Mouse (Mus musculus): ENCODE measurements around the gene Lpin3. TPM values are rescaled to one million over a fixed set of nuclear protein-coding genes. Genes with fewer than 3 reads are reported as not detected.

Gene Lpin3
- 1 to 10 TPM in 1 of 2 experiments, under 1 TPM in 1; 0.94 to 1.1 TPM for total RNA-seq (2021)

DNA sequence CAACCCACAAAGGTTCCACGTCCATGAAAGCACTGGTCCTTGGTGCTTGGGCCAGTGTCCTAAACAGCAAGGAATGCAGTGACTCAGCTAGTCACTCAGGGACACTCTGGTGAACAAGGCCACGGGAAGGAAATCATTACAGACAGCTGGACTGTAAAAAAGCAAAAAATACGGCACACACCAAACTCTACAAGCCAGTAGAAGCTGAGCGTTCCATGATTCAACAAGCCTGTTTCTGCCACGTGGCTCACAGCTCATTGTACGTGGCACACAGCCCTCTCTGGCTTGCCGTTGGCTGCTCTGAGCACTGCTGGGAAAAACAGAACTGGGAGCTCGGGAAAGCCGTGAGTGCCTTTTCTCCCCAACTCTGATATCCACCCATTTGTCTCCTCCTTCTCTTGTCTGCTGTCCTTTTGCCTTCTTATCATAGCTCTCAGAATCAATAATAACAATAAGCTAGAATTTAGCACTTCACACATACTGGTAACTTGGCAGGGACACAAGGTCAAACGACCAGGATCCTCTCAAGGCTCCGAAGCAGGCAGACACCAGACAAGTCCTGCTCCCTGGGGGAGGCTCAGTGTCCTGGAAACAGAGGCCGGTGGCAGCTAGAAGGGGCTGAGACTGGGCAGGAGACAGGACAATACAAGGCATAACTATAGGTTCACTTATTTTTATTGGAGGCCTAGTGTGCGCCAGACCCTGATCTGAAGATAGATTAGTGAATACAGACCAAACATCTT is at the start of gene Lpin3:
Lpin3 (plus strand) TSS at position 218 of the 743 bp plus-strand sequence.
- peak in 1 of 2 experiments; percentile 26 for DNase-seq (ENCODE audit: extremely low spot score in 1 of 2, low spot score in 1 of 2)

DNA sequence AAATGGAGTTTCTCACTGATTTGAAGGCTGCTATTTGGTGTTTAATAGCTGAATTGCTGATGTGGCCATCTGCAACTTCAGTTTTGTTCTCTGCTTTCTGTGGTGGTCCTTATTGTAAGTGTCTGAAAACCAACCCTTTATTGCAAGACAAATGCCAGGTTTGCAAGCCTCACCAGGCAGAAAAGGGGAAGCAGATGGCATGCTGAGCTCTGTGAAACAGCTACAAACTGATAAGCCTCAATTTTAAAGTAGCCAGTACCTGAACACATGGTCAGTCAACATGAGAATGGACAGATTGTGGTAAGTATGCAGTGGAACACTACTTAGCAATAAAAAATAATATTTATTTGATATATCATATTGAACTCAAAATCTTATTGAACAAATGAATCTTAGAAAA is 39.6 kb upstream of the Lpin3 start:
- no peak for DNase-seq (ENCODE audit: extremely low spot score in 1 of 2, low spot score in 1 of 2)

DNA sequence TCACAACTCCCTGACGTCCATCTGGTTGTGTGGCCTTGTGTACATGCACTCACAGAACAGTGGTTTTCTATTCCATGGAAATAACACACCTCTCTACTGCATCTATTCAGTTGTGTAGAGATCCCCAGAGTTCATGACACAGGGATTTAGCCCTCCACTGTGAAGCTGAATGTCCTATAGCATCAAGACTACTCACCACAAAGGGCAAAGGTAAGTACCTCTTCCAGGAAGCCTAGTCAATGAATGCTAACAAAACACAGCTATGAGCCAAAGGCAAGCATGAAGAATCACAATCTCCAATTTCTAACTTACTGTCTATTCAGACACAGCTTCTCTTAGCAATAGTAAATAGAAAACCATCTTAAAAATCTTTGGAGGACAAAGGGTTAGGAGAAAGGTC is 32.8 kb upstream of the Lpin3 start:
- no peak for DNase-seq (ENCODE audit: extremely low spot score in 1 of 2, low spot score in 1 of 2)

DNA sequence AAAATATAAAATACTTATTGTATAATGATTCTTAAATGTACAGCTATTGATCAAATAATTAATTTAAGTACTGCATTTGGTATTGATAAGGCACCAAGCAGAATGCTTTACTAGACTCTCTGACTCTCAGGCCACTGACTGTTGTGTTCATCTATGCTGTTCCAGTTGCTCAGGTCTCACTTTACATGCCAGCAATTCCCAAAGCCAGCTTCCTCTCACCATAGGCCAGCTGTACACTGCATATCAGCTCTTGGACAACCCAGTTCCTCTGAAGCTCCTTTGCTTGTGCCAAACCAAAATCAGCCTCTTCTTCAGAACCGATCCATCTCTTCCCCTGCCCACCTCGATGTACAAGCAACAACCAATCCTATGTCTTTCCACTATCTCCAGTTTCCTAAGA is 32.3 kb upstream of the Lpin3 start:
- no peak for DNase-seq (ENCODE audit: extremely low spot score in 1 of 2, low spot score in 1 of 2)

DNA sequence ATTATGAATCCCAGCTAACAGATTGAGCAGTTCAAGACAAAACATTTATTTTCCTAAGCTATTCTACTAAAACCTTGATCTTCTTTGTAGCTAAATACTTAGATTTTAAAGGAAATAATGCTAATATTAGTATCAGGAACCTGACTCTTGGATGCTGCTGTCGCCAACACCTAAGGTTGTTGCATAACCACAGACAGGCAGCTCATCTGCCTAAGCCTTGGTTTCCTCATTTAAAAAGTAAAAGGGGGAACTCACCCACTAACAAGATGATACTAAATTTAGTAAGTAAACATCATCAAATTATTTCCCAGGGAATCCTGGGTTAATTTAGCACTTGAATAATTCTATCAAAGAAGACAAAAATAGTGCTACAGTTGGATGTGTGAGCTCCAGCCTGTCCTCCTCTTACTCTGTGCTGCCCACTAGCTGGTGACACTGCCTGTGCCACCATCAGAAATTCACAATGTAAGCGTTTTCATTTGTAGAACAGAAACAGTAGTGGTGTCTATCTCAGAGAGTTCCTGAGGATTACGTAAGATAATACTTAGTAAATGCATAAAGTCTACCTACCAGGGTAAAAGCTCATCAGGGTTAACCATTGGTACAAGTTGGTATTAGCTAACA is 30.7 kb upstream of the Lpin3 start:
- no peak for DNase-seq (ENCODE audit: extremely low spot score in 1 of 2, low spot score in 1 of 2)

DNA sequence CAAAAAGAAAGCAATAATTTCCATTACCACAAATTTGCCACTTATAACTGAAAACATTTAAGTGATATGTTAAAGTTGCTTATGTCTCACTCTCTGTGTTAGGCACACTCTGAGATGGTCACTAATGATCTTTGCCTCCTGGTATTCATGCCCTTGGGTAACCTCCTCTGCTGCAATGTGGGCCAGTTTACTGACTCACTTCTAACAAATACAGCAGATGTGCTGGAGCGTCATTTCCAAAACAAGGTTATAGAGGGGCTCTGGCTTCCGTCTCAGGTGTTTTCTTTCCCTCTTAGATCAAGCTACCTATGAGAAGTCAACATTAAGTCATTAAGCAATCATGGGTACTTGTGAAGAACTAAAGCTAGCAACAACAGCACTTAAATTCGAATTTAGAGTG is 30.1 kb upstream of the Lpin3 start:
- DNase-seq (ENCODE audit: extremely low spot score in 1 of 2, low spot score in 1 of 2) = no peak

DNA sequence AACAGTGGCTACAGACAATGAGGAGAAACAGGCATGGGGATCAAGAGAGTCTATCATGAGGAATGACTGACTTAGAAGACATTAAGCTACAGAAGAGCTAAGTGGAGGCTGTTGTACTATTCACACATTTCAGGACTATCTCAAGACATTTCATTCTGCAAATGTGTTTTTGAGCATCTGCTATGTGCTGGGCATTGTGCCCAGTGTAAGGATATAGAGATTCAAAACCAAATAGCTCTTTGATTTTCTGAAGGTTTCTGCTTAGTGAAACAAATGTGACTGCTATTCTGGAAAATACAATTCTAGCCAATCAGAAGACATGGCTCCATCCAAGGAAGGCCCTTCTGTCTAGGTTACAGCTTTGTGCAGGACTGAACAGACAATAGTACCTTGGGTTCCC is 25.8 kb upstream of the Lpin3 start:
- peak in 1 of 2 experiments; percentile 50 for DNase-seq (ENCODE audit: extremely low spot score in 1 of 2, low spot score in 1 of 2)

DNA sequence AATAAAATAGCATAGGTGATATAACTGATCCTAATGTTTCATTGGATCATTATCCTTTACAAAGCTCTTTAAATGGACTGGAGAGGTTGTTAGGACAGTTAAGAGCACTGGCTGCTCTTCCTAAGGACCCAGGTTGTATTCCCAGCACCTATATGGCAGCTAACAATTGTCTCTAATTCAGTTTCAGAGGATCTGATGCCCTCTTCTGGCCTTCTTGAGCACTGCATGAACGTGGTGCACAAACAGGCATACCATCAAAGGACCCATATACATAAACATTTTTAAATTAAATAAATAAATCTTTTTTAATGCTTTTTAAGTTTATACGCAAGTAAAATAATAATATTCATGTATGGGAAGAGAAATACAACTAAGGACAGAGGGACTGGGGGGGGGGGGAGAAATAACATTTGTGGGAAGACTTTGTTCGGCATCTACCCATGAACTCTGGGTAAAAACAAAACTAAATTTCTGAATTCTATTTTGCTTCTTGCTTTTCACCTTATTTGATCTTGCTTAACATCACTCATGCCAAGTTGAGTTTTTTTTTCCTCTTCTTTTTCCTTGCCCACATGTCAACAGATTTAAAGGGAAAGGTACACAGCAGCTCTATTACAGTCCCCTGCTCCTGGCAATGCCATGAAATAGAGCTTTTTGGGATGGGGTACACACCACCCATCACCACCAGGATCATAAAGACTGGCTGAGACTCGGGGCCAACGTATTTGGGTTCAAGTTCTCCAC is 23.9 kb upstream of the Lpin3 start:
- no peak for DNase-seq (ENCODE audit: extremely low spot score in 1 of 2, low spot score in 1 of 2)

DNA sequence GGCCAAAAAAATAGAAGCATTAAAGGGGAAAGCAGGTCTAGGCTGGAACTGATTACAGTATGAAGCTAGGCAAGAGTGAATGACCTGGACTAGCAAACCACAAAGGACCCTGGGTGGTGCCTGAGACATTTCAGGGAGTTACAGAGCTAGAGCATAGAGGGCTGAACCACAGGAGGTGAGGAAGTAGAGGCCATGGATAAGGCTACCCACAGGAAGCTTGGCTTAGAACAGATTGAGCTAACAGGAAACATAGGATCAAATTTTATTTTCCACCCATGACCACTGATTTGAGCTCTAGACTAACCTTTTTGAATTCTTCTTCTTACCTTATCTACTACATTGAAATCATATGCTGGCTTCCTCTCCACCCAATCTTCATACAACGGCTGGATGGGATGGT is 20.1 kb upstream of the Lpin3 start:
- no peak for DNase-seq (ENCODE audit: extremely low spot score in 1 of 2, low spot score in 1 of 2)

DNA sequence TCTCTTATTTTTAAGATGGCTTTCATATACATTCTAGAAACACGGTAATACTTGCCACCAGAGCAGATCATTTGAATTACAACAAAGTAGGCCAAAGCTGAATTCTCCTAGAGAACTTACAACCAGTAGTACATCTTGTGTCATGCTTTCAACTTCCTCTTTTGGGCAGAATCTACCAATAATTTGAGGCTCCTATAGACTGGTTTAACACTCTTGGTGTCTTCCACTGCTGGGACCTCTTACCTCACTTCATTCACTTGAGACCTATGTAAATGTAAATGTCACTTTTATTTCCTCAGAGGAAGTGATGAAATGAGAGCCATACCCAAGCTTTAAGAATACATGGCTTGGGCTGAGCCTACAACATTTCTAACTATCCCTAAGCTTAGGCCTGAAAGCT is 16.4 kb upstream of the Lpin3 start:
- no peak for DNase-seq (ENCODE audit: extremely low spot score in 1 of 2, low spot score in 1 of 2)

DNA sequence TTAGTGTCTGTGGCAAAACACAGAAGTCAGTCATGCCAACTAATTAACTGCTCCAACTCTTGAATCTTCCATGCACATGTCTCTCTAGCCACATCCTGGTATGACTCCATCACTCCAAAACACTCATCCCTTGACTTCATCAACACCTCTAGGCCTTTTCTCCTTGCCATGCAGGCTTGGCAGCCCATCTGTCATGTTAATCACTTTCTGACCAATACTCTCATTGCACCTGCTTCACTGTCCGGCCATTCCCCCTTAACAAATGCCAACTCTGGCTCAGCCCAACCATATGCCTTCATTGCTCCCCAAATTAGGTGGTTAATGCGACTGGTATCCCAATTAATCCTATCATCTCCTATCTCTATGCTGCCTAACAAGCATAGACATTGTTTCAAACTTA is 15.2 kb upstream of the Lpin3 start:
- no peak for DNase-seq (ENCODE audit: extremely low spot score in 1 of 2, low spot score in 1 of 2)

DNA sequence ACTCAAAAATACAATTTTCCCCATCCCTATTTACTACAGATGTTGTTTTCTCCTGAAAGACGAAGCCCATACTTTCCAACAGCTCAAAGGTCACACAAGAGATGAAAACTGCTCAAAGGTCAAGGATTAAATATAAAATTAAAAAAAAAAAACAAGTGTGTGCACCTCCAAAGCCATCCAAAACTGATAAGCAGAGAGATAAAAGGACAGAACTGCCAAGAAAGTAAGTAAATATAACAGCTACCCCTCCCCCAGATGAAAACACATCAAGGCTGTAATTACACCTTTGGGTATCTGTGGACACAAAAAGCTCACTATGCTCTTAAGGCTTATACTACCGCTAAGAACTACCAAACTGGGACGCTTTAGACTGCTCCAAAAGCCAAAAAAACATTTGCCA is 11.0 kb upstream of the Lpin3 start:
- no peak for DNase-seq (ENCODE audit: extremely low spot score in 1 of 2, low spot score in 1 of 2)

DNA sequence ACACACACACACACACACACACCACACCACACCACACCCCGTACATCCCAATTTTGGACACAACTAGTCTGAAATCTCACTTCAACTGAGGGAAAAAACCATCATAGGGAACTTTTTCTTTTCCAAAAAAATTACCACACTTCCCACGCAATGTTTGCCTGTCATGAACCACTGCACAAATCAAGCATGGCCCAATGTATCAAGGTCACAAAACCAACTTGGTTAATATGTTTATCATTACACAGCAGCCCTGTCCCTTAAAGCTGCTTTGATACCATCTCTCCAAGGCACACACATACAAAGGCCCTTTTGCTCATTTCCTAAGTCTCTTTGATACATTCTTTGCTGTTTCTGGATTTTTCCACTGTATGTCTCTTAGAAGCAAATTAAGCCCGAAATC is 9.2 kb upstream of the Lpin3 start:
- DNase-seq (ENCODE audit: extremely low spot score in 1 of 2, low spot score in 1 of 2) = no peak

DNA sequence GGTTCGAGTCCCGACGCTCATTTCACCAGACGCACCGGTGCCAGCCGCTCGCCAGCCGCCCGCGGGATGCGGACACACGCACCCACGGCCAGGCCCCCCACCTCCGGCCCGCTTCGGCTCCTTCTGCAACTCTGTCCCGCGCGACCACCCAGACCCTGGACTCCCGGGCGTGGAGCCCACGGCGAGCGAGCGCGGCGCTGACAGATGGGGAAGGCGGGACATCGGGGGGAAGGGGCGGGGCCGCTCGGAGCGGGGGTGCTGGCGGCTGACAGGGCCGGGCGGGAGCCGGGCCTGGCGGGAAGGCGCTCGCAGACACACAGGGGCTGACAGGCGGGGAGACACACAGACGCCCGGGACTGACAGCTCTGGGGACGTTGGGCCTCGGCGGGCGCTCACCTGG is 8.1 kb upstream of the Lpin3 start:
- DNase-seq (ENCODE audit: extremely low spot score in 1 of 2, low spot score in 1 of 2) = peak; percentile 62 to 64

DNA sequence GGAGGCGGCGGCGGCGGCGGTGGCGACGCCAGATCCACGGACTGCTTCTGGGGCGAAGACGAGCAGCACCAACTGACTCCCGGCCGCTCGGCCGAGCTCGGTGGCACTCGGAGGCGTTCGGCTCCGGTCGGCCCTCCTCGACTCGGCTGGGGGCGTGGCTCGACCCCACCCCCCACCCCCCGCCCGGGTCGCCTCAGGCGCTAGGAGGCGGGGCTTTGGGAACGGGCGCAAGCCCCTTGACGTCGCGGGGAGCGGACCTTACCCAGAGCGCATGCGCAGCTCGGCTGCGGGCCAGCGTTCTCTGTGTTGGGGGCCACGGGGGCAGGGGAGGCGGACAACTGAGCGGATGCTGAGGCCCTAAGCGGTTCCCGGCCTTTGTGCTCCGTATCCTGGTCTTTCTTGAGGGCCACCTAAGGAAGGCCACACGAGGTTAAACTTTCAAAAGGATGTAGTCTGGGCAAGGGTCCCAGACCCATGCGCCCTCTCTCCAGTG is 7.5 kb upstream of the Lpin3 start, which contains the start of gene Zhx3:
Zhx3 (minus strand) TSS at position 109 of the 493 bp plus-strand sequence.
- DNase-seq (ENCODE audit: extremely low spot score in 1 of 2, low spot score in 1 of 2) = peak; percentile 82 to 83

DNA sequence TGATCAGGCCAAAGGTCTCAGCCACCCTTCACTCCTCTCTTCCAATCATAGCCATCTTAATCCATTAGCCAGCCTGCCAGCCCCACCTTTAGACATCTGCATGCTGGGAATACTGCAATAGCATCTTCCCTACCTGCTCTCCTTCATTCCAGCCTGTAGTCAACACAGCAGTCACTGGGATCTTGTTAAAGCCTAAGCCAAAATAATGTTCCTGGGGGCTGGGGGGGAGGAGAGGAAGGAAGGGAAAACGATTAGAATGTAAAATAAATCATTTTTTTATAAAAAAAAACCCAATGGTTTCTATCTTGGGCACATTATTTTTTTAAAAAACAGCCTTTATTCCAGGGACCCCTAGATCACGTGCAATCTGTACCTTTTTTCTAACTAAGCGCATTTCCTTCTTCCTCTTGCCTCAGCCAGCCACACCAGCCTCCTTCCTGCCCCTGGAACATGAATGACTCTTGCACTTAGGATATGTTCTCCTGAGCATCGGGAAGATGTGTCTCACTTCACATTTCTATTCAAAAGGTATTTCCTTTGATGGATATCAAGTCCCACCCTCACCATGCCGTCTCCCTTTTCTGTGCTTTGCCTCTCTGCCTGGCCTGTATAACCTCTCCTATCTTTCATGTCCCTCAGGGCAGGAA is 6.1 kb upstream of the Lpin3 start:
- no peak for DNase-seq (ENCODE audit: extremely low spot score in 1 of 2, low spot score in 1 of 2)

DNA sequence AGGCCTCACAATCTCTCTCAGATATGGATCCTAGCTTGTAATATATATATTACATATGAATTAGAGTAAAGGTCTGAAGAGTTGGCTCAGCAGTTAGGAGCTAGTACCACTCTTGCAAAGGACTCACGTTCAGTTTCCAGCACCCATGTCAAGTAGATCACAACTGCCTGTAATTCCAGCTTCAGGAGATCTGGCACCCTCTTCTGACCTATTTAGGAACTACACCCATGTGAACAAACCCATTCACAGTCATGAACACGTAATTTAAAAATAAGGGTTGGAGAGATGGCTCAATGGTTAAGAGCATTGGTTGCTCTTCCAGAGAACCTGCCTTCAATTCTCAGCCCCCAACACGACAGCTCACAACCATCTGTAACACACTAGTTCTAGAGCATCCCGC is 4.4 kb upstream of the Lpin3 start:
- no peak for DNase-seq (ENCODE audit: extremely low spot score in 1 of 2, low spot score in 1 of 2)

DNA sequence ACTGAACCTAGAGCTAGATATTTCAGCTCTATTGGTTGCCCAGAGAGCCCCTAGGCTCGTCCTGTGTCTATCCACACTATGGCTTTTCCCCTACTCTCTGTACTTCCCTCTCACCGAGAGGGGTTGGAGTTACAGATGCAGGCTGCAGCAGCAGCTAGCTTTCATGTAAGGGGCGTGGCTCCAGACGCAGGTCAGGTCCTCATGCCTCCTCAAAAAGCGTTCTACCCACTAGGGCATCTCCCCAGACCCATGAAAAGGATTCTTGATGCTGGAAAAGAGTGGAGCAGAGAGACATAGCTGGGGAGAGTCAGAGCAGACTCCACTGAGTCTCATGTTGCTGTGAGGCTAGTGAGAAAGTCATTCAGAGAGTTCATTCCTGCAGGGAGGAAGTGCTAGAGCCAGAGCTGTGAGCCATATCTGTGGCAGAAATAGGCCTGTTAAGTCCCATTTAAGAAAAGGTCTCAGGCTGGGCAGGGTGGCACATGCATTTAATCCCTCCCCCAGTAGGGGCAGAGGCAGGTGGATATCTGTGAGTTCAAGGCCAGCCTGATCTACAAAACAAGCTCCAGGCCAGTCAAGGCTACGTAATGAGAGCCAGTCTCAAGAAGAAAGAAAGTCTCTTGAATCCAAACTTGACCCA is 1.1 kb downstream of the Lpin3 start:
- DNase-seq (ENCODE audit: extremely low spot score in 1 of 2, low spot score in 1 of 2) = no peak

DNA sequence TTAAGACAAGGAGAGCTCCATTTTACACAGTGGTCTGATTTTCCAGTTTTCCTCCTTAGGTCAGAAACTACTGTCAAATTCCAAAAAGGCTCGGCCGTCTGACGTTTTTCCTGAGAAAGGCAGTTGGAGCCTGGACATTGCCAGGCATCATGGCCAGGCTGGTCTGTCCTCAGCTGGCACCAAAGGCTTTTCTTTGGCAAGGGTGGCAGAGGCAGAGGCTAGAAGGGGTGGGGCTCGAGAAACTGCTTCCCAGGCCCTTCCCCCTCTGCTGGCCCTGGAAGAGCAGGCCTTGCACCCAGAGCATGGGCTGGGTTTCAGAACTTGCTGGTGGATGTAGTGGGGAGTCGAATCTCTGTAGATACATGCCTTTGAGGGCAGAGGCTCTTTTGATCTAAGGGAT is 2.0 kb downstream of the Lpin3 start:
- DNase-seq (ENCODE audit: extremely low spot score in 1 of 2, low spot score in 1 of 2) = no peak

DNA sequence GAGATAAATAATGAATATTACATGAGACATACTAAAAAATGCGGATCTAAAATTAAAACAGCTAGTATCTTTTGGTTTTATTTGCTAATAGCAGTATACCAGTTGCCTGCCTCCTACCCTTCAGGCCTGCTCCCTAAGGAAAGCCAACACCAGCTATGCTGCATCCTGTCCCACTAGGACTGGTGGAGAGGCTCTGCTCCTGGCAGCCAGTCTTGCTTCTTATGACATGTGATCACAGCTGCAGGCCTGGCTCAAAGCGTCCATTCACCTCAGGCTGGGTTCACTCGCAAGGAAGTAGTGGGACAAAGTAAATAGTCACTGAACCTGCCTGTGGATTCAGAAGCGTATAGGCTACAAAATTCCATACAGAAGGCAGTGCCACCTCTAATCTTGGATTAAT is 3.4 kb downstream of the Lpin3 start:
- DNase-seq (ENCODE audit: extremely low spot score in 1 of 2, low spot score in 1 of 2) = no peak

All from layer of hippocampus, postnatal 25 days (tissue).